Mouse (Mus musculus): ENCODE data around the gene Ccdc107.
A peak's percentile ranks its signal among the peaks of the same experiment; 100 is the strongest.

Gene Ccdc107

GRCm38 (mm10) chr4:43483535-43484091 lies 9.1 kb upstream of the Ccdc107 start, which contains the start of gene Sit1:
Sit1 (minus strand) TSS chr4:43483734.
- DNase-seq (ENCODE audit: low read depth, low spot score): no peak

DNA sequence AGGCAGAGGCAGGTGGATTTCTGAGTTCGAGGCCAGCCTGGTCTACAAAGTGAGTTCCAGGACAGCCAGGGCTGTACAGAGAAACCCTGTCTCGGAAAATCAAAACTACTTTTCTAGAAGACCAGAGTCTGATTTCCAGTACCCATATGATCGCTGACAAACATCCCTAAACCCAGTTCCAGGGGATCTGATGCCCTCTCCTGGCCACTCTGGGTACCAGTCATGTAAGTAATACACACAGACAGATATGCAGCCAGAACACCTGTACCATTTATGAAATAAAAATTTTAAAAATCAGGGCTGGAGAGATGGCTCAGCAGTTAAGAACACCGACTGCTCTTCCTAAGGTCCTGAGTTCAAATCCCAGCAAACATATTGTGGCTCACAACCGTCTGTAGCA lies 7.0 kb upstream of the Ccdc107 start:
- DNase-seq (ENCODE audit: low read depth, low spot score): peak; percentile 74

GRCm38 (mm10) chr4:43489611-43490010 lies 3.1 kb upstream of the Ccdc107 start:
- DNase-seq (ENCODE audit: low read depth, low spot score): no peak

DNA sequence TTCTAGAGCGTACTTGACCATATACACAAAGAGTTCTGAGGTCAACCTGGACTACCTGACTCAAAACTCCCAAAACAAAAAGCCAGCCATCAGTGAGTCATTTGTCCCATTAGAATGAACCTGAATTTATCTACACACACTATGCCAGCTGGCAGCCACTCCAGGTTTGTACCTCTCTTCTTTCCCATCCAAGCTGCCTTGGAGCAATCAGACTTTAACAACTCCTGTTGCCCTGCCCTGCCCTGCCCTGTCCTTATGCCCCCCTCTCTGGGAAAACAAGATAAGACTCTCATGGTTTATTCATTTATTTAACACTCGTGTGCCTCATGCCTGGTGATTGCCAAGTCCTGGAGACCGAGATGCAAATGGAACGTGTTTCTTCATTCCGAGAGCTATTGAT lies 1.9 kb upstream of the Ccdc107 start:
- no peak for DNase-seq (ENCODE audit: low read depth, low spot score)

DNA sequence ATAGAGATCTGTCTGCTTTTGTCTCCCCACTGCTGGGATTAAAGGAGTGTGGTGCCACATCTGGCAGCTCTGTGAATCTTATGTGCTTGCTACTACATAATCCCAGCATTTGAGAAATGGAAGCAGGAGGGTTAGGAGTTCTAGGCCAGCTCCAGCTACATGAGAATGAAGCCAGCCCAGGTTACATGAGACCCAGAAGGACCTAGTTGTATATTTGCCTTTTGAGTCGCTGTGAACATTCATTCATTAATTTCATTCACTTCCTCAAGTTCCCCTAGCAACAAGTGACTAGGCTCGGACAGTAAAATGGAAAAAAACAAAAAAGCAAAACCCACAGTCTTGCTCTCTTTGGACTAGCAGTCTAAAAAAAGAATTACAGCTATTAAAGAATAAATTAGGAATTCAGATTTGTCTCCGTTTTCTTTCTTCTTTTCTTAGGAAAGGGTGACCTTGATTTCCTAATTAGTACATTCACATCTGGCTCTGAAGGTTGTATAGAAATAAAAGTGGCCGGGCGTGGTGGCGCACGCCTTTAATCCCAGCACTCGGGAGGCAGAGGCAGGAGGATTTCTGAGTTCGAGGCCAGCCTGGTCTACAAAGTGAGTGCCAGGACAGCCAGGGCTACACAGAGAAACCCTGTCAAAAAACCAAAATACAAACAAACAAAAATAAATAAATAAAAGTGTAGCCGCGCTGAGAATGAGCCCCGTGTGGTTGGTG lies 439 bp upstream of the Ccdc107 start:
- DNase-seq (ENCODE audit: low read depth, low spot score): peak; percentile 35

DNA sequence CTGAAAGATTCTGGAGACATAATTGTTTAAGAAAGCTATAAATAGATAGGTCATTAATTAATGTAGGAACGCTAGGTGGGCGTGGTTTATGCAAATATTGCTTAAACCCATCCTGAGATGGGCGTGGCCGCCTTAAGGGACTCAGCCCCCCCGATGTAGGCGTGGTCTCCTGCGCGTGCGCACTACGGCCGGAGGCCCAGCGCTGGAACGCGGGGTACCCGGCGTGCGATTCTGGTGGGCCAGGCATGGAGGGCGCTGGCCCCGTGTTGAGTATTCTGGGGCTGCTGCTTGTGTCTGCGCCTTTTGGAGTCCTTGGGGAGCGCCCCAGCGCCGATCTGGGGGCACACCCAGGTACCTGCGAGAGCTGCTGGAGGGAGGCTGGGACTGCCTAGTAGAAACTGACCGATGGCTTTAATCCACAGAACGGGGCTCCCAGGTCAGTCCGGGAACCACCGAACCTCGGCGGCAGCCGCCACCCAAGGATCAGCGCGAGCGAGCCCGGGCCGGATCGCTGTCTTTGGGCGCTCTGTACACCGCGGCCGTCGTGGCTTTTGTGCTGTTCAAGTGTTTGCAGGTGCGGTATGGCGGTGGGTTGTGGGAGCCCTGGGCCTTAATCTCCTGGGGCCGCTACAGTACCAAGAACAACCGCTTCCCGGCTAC lies 616 bp downstream of the Ccdc107 start:
- DNase-seq (ENCODE audit: low read depth, low spot score): peak; percentile 93

- DNase-seq (ENCODE audit: low read depth, low spot score): no peak
Observed at GRCm38 (mm10) chr4:43493846-43494240, 1.1 kb downstream of the Ccdc107 start.

DNA sequence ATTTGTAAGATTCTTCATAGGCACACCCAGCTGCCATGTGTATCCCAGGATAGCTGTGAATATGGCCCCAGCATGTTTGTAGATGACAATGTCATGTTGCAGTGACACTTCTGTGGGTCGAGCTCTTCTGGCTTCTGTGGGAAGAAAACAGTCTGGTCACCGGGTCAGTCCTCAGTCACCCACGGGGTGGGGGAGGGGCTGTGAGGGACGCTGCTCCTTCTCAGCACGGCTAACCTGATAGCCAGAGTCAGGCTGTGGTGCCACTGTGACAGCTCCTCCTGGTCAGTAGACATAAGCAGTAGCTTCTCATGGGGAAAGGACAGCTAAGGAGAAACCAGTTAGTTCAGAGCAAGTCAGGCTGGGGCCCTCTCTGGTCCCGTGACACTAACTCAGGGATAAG lies 3.9 kb downstream of the Ccdc107 start:
- DNase-seq (ENCODE audit: low read depth, low spot score): no peak

GRCm38 (mm10) chr4:43497405-43497804 lies 4.7 kb downstream of the Ccdc107 start:
- DNase-seq (ENCODE audit: low read depth, low spot score): no peak

DNA sequence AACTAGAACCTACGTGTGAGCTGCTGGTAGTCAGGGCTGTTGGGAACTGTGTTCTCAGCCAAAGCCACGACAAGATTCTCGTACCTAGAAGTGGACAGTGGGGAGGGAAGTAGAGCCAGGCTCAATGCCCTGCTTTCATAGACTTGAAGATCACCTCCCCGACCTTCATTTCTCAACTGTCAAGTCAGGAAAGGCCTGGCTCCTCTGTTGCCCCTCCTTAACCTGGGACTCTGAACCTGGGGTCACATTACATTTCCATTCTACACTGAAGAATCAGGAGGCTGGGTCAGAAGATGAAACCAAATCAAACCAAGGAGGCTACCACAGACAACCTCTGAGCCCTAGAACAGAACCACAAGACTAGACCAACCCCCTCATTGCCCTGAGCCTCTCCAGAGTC lies 5.2 kb downstream of the Ccdc107 start:
- DNase-seq (ENCODE audit: low read depth, low spot score): no peak

DNA sequence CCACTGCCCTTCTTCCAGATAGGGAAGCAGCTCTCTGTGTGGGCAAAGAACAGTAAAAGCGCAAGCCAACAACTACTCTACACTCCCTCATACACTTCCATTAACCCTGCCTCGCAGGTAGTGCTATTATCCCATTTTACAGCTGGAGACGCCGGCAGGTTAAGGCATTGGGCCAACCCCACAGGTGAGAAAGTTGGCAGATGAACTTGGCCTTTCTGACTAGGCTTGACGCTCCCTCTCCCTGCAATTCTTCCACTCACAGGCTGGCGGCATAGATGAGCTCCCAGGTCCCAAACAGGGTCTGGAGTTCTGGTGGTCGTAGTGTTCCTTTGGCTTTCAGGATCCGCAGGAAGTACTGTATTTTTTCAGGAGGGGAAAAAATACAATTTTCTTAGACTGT lies 6.3 kb downstream of the Ccdc107 start:
- DNase-seq (ENCODE audit: low read depth, low spot score): peak; percentile 89

DNA sequence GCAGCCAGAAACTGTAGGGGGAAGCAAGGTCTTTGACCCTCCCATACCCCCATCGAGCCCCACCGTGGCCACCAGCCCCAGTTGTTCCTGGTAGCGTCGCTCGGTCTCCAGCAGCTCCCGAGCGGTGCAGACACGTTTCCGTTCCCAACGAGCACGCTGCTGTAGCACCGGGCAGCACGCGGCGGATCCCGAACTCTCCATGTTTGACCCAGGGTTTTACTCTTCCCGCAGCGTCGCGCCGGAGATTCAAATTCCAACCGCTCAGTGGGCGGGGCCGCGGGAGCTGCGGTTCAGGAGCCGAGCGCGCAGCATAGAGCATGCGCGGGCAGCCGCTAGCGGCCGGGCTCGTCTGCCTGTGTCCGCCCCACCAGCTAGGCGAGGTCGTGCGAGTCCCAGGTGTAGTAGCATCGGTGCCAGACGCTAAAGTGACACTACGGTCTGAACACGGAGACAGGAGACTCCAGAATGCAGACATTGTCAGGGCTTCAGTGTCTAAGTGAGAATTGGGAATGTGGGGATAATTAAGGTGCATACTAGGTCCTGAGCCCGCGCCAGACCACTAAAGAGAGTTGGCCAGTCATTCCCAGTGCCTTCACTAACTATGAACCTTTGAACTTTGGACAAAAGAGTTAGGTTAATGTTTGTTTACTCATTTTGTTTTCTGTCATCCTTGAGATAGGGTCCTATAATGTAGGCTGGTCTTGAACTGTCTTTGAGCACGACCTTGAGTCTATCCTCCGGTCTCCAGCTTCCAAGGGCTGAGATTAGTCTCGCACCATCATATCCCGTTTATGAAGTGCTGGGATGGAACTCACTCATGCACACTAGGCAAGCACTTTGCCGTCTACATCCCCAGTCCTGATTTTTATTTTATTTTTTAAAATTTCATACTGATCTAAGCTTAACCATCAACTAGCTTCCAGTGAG lies 7.0 kb downstream of the Ccdc107 start, which contains the start of gene Arhgef39:
TSS of gene Arhgef39 (minus strand) at position 289 of the 927 bp plus-strand sequence.
- peak; percentile 89 for DNase-seq (ENCODE audit: low read depth, low spot score)

GRCm38 (mm10) chr4:43503041-43503440 lies 10.3 kb downstream of the Ccdc107 start:
- no peak for DNase-seq (ENCODE audit: low read depth, low spot score)

- DNase-seq (ENCODE audit: low read depth, low spot score): no peak
Observed at GRCm38 (mm10) chr4:43503506-43503905, 10.8 kb downstream of the Ccdc107 start.

- DNase-seq (ENCODE audit: low read depth, low spot score): no peak
Observed at GRCm38 (mm10) chr4:43504269-43504668, 11.6 kb downstream of the Ccdc107 start.

- DNase-seq (ENCODE audit: low read depth, low spot score): no peak
Observed at GRCm38 (mm10) chr4:43506074-43506473, 13.4 kb downstream of the Ccdc107 start.

DNA sequence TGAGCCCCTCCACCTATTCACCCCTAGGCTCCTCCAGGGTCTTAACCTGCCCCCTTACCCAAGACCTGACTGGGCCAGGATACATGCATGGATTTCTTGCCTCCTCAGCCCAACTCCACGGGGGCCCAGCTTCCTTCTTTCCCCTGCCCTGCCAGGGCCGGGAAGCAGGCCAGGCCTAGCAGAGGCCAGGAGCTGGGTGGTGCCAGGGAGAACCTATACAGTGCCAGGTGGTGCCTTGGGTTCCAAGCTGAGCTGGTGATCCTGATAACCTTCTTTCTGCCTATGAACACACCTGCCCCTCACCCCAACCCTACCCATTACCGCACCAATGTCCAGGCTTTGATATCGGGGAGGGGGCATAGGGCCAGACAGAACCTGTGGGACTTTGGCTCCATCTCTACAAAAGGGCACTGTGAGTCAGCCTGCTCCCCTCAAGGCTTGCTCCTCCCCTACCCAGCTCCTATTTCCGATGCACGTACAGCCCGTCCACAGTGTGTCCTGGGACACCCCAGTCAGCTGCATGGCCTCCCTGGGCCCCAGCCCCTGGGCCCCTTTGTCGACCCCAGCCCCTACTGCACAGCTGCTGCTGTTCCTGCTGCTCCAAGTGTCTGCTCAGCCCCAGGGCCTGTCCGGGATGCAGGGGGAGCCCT lies 14.0 kb downstream of the Ccdc107 start, which contains the start of gene Car9:
TSS of gene Car9 (plus strand) at position 431 of the 650 bp plus-strand sequence.
- no peak for DNase-seq (ENCODE audit: low read depth, low spot score)

- DNase-seq (ENCODE audit: low read depth, low spot score): no peak
Observed at GRCm38 (mm10) chr4:43507938-43508665, 15.4 kb downstream of the Ccdc107 start.

DNA sequence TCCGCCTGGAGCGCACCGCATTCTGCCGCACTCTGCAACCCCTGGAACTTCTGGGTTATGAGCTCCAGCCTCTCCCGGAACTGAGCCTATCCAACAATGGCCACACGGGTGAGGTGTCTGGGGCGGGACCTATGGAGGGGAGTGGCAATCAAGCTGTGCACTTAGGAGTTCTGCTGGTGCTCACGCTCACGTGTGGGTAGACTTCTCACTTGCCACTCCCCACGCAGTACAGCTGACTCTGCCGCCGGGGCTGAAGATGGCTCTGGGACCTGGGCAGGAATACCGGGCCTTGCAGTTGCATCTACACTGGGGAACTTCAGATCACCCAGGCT lies 15.9 kb downstream of the Ccdc107 start:
- peak; percentile 79 for DNase-seq (ENCODE audit: low read depth, low spot score)

DNA sequence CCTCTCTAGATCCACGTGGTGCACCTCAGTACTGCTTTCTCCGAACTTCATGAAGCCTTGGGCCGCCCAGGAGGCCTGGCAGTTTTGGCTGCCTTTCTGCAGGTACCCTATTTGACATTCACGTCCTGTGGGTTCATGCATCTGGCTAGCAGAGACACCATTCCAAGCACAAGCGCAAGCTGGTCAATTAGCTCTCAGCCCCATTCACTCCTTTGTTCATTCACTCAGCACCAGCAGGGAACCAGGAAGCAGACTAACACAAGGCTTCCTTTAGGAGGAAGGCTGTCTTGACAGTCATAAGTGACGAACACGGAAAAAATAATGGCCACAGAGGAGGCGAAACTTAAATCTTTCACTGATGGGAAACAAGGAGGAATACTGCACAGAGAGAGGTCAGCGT lies 16.4 kb downstream of the Ccdc107 start:
- DNase-seq (ENCODE audit: low read depth, low spot score): peak; percentile 79
